Mouse (Mus musculus): ENCODE measurements around the gene Nectin2. TPM values are rescaled to one million over a fixed set of nuclear protein-coding genes. Genes with fewer than 3 reads are reported as not detected.

Gene Nectin2
- polyA plus RNA-seq, 1 experiment: 8.9 TPM

- Histone ChIP-seq H3K27me3 (ENCODE audit: control insufficient read depth, insufficient read depth, low read length) (no peaks in the 10 kb centered on the region), H3K27ac (ENCODE audit: insufficient read depth, low read length) (no peak overlapping the region), H3K4me1 (ENCODE audit: control insufficient read depth, insufficient read depth, low read length) (0 out of 2 replicates have a peak, but pooled peaks cover 4% of the 10 kb centered on the region), H3K4me3 (replicated peaks; ENCODE audit: insufficient read depth, low read depth, low read length) (no peak overlapping the region)
- DNase-seq: no peak
- no peak for TF ChIP-seq CTCF (IDR thresholded peaks at IDR 0.05; ENCODE audit: borderline replicate concordance, insufficient read depth, low read depth, low read length)
- TF ChIP-seq POLR2A (IDR thresholded peaks at IDR 0.05; ENCODE audit: borderline replicate concordance, insufficient read depth, low read length): no peak
- WGBS: 86% methylated on average over 4 of the region's 4 CpGs
Observed at GRCm38 (mm10) chr7:19699827-19700148, 50.5 kb downstream of the Nectin2 start.

DNA sequence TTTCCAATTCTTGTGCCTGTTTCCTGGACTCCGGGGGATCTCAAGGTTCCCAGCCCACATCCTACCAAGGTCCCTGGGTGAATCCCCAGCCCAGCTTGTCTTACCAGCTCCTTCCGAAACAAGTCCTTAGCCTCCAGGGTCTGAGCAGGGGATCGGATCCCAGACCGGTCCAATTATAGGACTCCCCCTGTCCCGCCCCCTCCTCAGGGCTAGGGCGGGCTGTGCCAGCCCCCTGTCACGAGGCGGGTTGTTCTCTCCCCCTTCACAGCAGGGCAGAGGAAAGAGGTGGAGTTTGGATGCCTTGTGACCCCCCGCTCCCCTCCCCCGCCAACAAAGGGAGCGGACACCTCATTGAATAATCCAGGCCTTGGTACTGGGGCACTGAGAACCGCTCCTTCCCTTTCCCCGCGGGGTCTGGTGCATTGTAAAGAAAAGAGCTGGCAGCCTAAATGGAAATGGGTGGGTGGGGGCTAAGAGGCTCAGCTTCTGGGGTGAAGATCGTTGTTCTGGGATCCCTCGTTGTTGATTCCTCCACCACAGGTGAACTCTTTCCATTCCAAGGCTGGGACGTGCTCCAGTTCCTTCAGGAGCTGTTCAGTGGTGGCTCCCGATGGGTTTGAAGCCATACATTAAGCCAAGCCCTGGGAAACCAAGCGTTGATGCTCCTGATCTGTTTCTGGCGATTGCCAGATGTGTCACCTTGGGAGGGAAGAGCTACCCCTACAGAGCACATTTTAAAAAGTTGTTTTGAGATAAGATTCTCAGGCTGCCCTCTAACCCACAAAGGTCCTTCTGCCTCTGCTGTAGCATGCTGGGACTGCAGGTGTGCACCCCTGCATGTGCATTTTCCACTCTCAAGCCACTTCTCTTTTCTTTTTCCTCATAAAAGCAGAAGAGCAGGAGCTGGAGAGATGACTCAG lies 51.1 kb downstream of the Nectin2 start, which contains the start of gene Apoe:
Gene Apoe (minus strand): TSS at position 282 of the 920 bp plus-strand sequence.
- WGBS: 4% methylated on average over 20 of the region's 20 CpGs
- peak within 1 kb of the TSS; percentile 44 for H3K4me3 ChIP-seq (replicated peaks; ENCODE audit: insufficient read depth, low read depth, low read length)

DNA sequence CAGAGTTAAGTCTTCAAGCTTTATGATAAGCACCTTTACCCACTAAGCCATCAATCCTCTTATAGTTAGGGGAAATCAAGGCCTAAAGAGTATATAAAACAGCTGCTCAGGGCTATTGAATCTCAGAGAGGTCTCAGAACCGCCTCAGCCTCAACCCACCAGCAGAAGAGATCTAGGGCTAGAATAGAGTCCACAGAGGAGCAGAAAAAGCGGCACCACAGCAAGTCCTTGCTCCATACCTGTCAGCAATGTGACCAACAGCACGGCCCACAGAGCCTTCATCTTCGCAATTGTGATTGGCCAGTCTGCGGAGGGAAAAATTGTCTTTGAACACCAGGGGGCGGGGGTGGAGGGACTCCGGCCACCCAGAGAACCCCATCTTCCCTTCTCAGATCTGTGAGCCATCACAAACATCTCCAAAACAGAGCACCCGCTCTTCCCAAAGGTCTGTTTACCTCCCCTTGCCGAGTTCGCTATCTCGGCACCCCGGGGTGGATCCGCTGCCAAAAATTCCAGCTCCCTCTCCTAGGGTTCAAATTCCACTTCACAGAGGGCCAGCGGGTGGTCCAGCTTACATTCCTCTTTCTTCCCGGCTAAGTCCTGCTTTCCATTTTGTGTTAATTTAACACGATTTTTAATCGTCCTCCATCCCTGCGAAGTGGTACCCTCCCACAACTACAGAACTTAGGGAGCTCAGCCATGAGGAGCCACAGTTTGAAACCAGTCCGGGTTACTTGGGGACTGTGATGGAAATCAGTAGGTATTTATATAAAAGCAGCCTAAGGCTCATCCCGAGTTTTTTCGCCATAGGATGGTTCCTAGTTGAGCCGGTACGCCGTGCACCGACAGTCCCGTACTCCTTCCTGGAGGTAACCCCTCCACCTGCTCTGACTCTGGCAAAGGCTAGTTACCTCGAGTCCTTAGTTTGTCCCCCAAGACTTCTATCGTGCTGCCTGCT lies 52.1 kb downstream of the Nectin2 start:
- no peaks in the 10 kb centered on the region for H3K27me3 ChIP-seq (ENCODE audit: control insufficient read depth, insufficient read depth, low read length)
- peak overlapping the region; percentile 44 for H3K4me3 ChIP-seq (replicated peaks; ENCODE audit: insufficient read depth, low read depth, low read length)
- 0 out of 2 replicates have a peak, but pooled peaks cover 4% of the 10 kb centered on the region for H3K4me1 ChIP-seq (ENCODE audit: control insufficient read depth, insufficient read depth, low read length)
- TF ChIP-seq CTCF (IDR thresholded peaks at IDR 0.05; ENCODE audit: borderline replicate concordance, insufficient read depth, low read depth, low read length) (no peak), POLR2A (IDR thresholded peaks at IDR 0.05; ENCODE audit: borderline replicate concordance, insufficient read depth, low read length) (no peak)
- 7% methylated on average over 28 of the region's 28 CpGs for WGBS
- DNase-seq: peak in 1 of 2 experiments; percentile 18
- H3K27ac ChIP-seq (ENCODE audit: insufficient read depth, low read length): peak overlapping the region; percentile 43; the same call in 1 of the 2 replicates

More for the DNA sequence above, 51.1 kb downstream of the Nectin2 start, which contains the start of gene Apoe:
- Histone ChIP-seq H3K27me3 (ENCODE audit: control insufficient read depth, insufficient read depth, low read length) (no peaks in the 10 kb centered on the region), H3K4me1 (ENCODE audit: control insufficient read depth, insufficient read depth, low read length) (0 out of 2 replicates have a peak, but pooled peaks cover 4% of the 10 kb centered on the region), H3K27ac (ENCODE audit: insufficient read depth, low read length) (peak within 1 kb of the TSS; percentile 43; the same call in 1 of the 2 replicates)
- TF ChIP-seq CTCF (IDR thresholded peaks at IDR 0.05; ENCODE audit: borderline replicate concordance, insufficient read depth, low read depth, low read length): no peak
- TF ChIP-seq POLR2A (IDR thresholded peaks at IDR 0.05; ENCODE audit: borderline replicate concordance, insufficient read depth, low read length): peak; percentile 35; the same call in 1 of the 2 replicates
- DNase-seq: peak; percentile 48 to 57

GRCm38 (mm10) chr7:19696336-19696873 lies 53.9 kb downstream of the Nectin2 start:
- 96% methylated on average over 34 of the region's 34 CpGs for WGBS
- H3K4me1 ChIP-seq (ENCODE audit: control insufficient read depth, insufficient read depth, low read length): 0 out of 2 replicates have a peak, but pooled peaks cover 4% of the 10 kb centered on the region
- H3K27me3 ChIP-seq (ENCODE audit: control insufficient read depth, insufficient read depth, low read length): no peaks in the 10 kb centered on the region
- no peak overlapping the region for H3K4me3 ChIP-seq (replicated peaks; ENCODE audit: insufficient read depth, low read depth, low read length)
- H3K27ac ChIP-seq (ENCODE audit: insufficient read depth, low read length): no peak overlapping the region
- no peak for TF ChIP-seq CTCF (IDR thresholded peaks at IDR 0.05; ENCODE audit: borderline replicate concordance, insufficient read depth, low read depth, low read length)
- no peak for TF ChIP-seq POLR2A (IDR thresholded peaks at IDR 0.05; ENCODE audit: borderline replicate concordance, insufficient read depth, low read length)
- no peak for DNase-seq

DNA sequence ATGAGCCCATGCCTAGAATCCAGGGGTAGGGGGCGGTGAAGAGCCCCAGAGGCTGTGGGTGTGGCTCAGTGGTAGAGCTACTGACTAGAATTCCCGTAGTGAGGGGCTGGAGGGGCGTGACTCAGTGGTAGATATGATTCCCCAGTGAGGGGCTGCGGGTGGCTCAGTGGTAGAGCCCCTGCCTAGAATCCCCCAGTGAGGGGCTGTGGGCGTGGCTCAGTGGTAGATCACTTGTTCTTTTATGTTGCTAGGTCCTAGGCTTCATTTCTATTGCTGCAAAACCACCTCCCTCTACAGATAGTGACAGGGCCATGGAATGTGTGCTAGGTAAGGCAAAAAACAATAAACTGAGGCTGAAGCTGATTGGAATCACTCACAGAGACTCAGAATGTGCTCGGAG lies 54.4 kb downstream of the Nectin2 start:
- TF ChIP-seq POLR2A (IDR thresholded peaks at IDR 0.05; ENCODE audit: borderline replicate concordance, insufficient read depth, low read length) (no peak), CTCF (IDR thresholded peaks at IDR 0.05; ENCODE audit: borderline replicate concordance, insufficient read depth, low read depth, low read length) (no peak)
- H3K27ac ChIP-seq (ENCODE audit: insufficient read depth, low read length): no peak overlapping the region
- no peaks in the 10 kb centered on the region for H3K27me3 ChIP-seq (ENCODE audit: control insufficient read depth, insufficient read depth, low read length)
- DNase-seq: no peak
- no peak overlapping the region for H3K4me3 ChIP-seq (replicated peaks; ENCODE audit: insufficient read depth, low read depth, low read length)
- H3K4me1 ChIP-seq (ENCODE audit: control insufficient read depth, insufficient read depth, low read length): 0 out of 2 replicates have a peak, but pooled peaks cover 4% of the 10 kb centered on the region
- WGBS: 83% methylated on average over 6 of the region's 6 CpGs

DNA sequence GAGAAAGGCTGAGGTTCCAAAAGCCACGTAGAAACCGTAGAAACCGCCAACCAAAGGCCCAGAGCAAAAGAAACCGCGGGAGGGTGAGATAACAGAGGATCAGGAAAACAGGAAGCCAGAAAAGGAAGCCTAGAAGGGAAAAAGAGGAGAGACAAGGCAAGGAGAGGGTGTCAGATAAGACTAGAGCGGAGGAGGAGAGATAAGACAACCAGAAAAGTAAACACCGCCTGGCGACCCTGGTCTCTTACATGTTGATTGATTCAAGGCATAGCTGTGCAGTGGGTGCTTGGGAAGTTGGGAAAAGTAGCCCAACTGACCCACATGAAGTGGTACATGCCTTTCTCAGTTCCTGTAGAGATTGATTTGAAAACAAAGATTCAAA lies 55.1 kb downstream of the Nectin2 start:
- no peak for TF ChIP-seq CTCF (IDR thresholded peaks at IDR 0.05; ENCODE audit: borderline replicate concordance, insufficient read depth, low read depth, low read length)
- WGBS: 68% methylated on average over 8 of the region's 8 CpGs
- Histone ChIP-seq H3K27me3 (ENCODE audit: control insufficient read depth, insufficient read depth, low read length) (no peaks in the 10 kb centered on the region), H3K27ac (ENCODE audit: insufficient read depth, low read length) (no peak overlapping the region), H3K4me3 (replicated peaks; ENCODE audit: insufficient read depth, low read depth, low read length) (no peak overlapping the region), H3K4me1 (ENCODE audit: control insufficient read depth, insufficient read depth, low read length) (0 out of 2 replicates have a peak, but pooled peaks cover 4% of the 10 kb centered on the region)
- DNase-seq: no peak

All from cerebellum, adult 2 months (tissue).